Mouse (Mus musculus) right cerebral cortex, postnatal 10 days (tissue): Measurements from ENCODE around the gene Tmem170b.

Experiments
- DNase-seq, 2 experiments: peaks; one replicate each; pipeline ENCODE4 v3.0.0; 2021; ENCODE audit warnings: low spot score in 2 of 2

Gene Tmem170b

GRCm38 (mm10) chr13:41605099-41606010 lies at the start of gene Tmem170b:
Tmem170b (plus strand) TSS chr13:41605907.
- DNase-seq, result peak; percentile 98 to 99

GRCm38 (mm10) chr13:41561024-41561423 lies 44.7 kb upstream of the Tmem170b start:
- no peak for DNase-seq

- no peak for DNase-seq
Measured at GRCm38 (mm10) chr13:41568421-41568820, 37.3 kb upstream of the Tmem170b start.

- no peak for DNase-seq
Measured at GRCm38 (mm10) chr13:41568926-41569325, 36.8 kb upstream of the Tmem170b start.

- no peak for DNase-seq
Measured at GRCm38 (mm10) chr13:41569776-41570175, 35.9 kb upstream of the Tmem170b start.

- peak; percentile 81 to 88 for DNase-seq
Measured at GRCm38 (mm10) chr13:41571368-41572350, 34.0 kb upstream of the Tmem170b start.

- no peak for DNase-seq
Measured at GRCm38 (mm10) chr13:41572351-41572735, 33.4 kb upstream of the Tmem170b start.

GRCm38 (mm10) chr13:41573126-41573846 lies 32.4 kb upstream of the Tmem170b start:
- DNase-seq, result no peak

- no peak for DNase-seq
Measured at GRCm38 (mm10) chr13:41581058-41581457, 24.6 kb upstream of the Tmem170b start.

GRCm38 (mm10) chr13:41583666-41584357 lies 21.9 kb upstream of the Tmem170b start:
- no peak for DNase-seq

- no peak for DNase-seq
Measured at GRCm38 (mm10) chr13:41584358-41584680, 21.4 kb upstream of the Tmem170b start.

GRCm38 (mm10) chr13:41584896-41585295 lies 20.8 kb upstream of the Tmem170b start:
- no peak for DNase-seq

GRCm38 (mm10) chr13:41596678-41597077 lies 9.0 kb upstream of the Tmem170b start:
- DNase-seq, result no peak

- no peak for DNase-seq
Measured at GRCm38 (mm10) chr13:41599977-41600376, 5.7 kb upstream of the Tmem170b start.

- DNase-seq, result no peak
Measured at GRCm38 (mm10) chr13:41601056-41601455, 4.7 kb upstream of the Tmem170b start.

GRCm38 (mm10) chr13:41603921-41604466 lies 1.7 kb upstream of the Tmem170b start:
- peak in 1 of 2 experiments; percentile 34 for DNase-seq

GRCm38 (mm10) chr13:41606081-41607000 lies 634 bp downstream of the Tmem170b start:
- DNase-seq, result peak; percentile 68 to 71

GRCm38 (mm10) chr13:41607589-41607988 lies 1.9 kb downstream of the Tmem170b start:
- no peak for DNase-seq

GRCm38 (mm10) chr13:41608559-41608958 lies 2.9 kb downstream of the Tmem170b start:
- DNase-seq, result no peak

- no peak for DNase-seq
Measured at GRCm38 (mm10) chr13:41611046-41611445, 5.3 kb downstream of the Tmem170b start.
